Mouse (Mus musculus): ENCODE measurements around the gene Mttp.
A peak's percentile ranks its signal among the peaks of the same experiment; 100 is the strongest.

The Mttp gene

GRCm38 (mm10) chr3:138083073-138083637 lies 61.6 kb downstream of the Mttp start:
- DNase-seq (ENCODE audit: low spot score), result no peak

DNA sequence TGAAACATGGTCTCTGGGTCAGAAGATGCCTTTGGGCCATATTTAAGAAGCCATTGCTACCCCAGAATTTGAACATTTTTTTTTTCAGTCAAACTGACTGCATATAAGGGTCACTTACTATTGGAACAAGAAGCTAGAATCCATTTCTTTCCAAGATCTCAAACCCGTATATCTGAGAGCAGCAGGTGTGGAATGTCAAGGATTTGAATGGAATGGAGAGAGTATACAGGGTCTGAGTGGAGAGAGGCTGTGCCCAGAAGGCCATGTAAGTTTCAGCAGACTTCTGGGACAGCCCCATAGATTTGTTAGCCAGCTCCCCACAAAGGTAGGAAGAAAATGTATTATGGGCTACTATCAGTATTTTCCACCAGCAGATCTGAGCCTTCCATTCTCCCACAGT lies 66.1 kb downstream of the Mttp start:
- DNase-seq (ENCODE audit: low spot score), result no peak

GRCm38 (mm10) chr3:138077476-138078340 lies 67.1 kb downstream of the Mttp start:
- no peak for DNase-seq (ENCODE audit: low spot score)

DNA sequence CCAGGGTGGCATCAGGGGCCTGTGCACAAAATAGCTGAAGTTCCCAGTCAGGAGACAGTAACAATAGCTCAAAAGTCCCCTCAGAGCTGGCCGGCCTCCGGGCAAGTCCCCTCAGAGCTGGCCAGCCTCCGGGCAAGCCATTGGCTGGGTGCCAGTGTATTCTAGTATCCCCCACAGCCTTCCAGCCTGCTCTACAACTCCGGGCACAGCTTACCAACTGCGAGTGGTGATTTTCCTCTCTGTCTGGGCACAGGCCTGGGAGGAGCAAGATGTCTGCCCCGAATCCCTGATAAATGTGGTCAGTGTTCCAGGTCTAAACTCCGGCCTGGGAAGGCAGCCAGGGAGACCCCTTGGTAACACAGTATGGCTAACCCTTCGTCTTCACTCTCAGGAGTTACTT lies 69.6 kb downstream of the Mttp start:
- DNase-seq (ENCODE audit: low spot score), result no peak

DNA sequence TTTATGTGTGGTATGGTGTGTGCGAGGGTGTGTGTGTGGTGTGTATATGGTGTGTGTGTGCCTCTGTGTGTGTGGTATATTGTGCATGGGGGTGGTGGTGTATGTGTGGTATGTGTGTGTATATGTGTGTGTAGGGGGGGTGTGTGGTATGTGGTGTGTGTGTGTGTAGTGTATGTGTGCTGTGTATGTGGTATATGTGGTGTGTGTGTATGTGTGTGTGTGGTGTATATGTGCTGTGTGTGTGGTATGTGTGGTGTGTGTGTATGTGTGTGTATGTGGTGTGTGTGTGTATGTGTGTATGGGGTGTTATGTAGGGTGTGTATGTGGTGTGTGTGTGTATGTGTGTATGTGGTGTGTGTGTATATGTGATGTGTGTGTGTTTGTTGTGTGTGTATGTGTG lies 70.6 kb downstream of the Mttp start:
- DNase-seq (ENCODE audit: low spot score), result no peak

DNA sequence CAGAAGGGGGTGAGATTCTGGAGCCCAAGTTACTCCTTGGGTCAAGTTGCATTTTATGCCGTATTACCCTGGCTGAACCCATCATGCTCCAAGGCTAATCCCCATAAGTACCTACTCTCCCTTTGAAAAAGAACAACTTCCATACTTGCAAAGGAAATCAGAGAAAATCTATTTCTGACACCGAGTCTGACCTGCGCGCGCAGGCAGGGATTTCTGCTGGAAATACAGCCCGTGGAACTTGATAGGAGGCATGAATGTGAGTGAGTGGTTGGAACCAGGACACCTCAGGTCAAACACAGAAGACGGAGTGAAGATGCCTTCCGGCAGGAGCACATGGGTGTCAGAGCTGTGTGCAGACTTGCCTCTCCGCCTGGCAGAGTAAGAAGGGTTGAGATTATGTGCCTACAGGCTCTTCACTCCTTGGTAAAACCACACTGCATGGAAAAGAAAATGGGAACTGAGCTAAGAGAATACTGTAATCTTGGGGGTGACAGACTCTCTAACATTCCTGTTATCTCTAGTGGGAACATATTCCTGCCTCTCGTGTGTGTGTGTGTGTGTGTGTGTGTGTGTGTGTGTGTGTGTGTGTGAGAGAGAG lies 73.2 kb downstream of the Mttp start:
- no peak for DNase-seq (ENCODE audit: low spot score)

DNA sequence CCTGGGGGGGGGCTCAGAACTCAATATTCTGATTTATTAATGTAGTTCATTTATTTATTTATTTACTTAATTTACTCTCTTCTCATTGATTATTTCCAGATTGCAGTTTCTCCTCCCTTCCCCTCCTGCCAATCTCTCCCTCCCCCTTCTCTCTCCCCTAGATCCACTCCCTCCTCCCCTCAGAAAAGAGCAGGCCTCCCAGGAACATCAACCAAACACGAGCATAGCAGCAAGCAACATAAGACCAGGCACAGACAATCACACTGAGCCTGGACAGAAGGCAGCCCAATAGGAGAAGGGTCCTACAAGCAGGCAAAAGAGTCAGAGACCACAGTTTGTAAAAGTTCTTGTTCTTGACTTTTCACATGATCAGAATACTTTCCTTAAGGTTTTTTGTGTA lies 73.8 kb downstream of the Mttp start:
- no peak for DNase-seq (ENCODE audit: low spot score)

- DNase-seq (ENCODE audit: low spot score), result no peak
Measured at GRCm38 (mm10) chr3:138069756-138070511, 74.8 kb downstream of the Mttp start.

GRCm38 (mm10) chr3:138068103-138068502 lies 76.7 kb downstream of the Mttp start:
- no peak for DNase-seq (ENCODE audit: low spot score)

- DNase-seq (ENCODE audit: low spot score), result no peak
Measured at GRCm38 (mm10) chr3:138067288-138067687, 77.5 kb downstream of the Mttp start, which contains the start of gene Gm5105. TSS of gene Gm5105 (minus strand) at chr3:138067388.

DNA sequence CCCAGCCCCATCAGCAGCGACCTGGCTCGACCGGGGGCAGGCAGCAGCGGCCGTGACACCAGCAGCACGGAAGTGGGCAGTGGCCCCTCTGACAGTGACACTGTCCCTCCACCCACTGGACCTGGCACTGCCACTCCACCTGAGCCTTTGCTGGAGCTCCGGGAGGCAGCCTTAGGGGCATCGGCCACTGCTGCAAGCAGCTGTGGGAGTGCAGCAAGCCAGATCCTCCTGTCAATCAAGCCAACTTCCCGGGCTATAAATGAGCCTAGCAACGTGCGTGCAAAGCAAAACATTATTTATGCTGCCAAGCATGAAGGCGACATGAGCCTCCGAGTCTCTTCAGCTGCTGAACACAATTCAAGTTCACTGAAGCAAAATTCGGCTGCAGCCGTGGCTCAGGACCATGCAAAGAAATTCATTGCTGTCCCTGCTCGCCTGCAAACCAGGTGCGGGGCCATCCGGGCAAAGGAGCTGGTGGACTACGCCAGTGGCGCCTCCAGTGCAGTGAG lies 78.4 kb downstream of the Mttp start:
- DNase-seq (ENCODE audit: low spot score), result no peak

DNA sequence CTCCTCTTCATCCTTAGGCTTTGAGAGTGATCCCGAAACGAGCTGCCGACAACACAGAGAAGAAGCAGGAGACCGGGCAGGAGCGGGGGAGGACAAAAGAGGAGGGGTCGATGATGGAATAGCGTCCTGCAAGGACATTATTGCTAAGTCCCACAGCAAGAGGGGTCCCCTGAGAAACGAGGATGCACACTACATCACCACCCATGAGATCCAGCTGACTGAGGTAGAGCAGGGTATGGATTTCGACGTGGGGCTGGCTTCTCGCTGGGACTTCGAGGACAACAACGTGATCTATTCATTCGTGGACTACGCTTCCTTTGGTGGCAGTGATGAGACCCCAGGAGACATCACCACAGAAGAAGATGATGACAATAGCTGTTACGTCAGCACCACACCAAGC lies 78.8 kb downstream of the Mttp start:
- DNase-seq (ENCODE audit: low spot score), result no peak

DNA sequence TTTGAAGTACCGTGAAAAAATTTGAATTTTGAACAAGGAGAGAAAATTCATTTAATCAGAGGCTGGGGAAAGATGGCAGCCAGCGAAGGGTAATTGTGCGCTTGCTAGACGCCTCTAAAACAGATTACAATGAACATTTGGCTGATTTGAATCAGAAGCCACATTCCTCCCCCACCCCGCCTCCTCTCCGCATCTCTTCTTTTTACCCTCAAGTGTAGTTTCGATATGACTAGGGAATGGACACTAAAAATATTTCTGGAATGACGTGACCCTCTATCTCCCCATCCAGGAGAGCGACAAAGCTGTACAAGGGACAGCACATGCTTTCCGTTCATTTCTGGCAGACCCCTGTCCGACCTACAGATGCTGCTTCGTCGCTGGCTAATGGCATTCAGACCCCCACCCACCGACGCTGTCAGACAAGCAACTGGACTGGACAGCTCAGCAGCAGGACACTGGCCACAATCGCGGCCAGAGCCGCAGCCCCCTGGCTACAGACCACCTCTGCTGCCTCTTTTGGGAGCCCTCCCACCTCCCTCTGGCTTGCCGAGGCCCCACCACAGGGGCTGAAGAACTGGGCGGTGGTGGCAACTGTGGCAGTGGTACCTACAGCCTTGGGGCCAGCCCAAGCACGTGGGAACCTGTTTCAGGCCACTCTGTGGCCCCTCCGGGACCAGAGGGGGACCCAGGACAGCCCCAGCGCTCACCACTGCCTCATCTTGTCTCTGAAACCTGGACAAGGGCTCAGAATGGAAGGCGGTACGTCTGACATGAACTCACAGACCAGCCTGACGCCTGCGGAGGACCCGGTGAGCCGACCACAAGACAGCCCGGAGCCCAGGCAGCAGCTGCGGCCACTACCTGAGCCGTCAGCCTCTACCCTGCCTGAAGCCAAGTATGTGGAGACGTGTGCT lies 79.8 kb downstream of the Mttp start, which contains the start of gene 1110002E22Rik:
TSS of gene 1110002E22Rik (plus strand) at position 321 of the 914 bp plus-strand sequence.
- DNase-seq (ENCODE audit: low spot score), result no peak

DNA sequence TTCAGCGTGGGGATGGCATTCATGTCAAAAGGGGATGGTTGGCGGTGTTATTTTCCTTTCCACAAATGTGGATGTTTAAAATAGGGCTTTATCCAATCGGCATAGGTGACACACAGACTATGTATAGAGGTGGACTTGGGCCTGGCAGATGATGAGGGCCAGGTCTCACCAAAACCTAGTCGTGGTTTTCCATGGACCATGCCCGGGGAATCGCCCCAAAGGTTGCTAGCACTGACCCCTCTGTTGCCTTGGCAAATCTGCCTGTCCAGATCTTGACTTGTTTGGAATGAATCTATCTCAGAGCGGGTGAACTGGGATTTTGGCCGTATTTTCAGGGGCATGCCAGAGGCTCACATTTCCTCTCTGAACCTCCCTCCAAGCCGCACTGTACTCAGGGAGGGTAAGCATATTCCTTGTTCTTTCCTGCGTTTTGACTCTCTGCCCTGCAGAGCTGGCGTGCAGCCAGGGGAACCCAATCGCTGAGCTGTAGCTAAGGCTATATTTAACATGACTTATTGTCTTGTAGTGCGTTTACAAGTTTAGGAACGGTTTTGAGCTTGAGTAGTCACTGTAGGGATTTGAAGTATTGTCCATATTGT lies 80.9 kb downstream of the Mttp start:
- peak; percentile 58 for DNase-seq (ENCODE audit: low spot score)

DNA sequence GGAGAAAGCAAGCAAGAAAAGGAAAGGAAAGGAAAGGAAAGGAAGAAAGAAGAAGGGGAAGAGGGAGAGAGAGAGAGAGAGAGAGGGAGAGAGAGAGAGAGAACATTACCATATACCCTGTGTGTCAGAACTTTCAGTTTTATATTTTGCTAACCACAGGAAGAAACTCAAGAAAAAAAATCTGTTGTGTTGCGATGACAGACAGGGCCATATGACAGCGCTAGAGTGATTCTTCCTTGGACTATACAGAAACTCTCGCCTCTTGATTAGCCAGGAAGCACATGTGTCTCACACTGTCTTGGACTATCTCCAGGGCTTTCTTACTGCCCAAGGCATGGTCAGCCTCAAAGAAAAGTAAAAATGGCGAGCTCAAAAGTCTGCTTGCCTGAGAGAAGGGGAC lies 82.1 kb downstream of the Mttp start:
- no peak for DNase-seq (ENCODE audit: low spot score)

GRCm38 (mm10) chr3:138061205-138061911 lies 83.4 kb downstream of the Mttp start:
- DNase-seq (ENCODE audit: low spot score), result peak; percentile 49

DNA sequence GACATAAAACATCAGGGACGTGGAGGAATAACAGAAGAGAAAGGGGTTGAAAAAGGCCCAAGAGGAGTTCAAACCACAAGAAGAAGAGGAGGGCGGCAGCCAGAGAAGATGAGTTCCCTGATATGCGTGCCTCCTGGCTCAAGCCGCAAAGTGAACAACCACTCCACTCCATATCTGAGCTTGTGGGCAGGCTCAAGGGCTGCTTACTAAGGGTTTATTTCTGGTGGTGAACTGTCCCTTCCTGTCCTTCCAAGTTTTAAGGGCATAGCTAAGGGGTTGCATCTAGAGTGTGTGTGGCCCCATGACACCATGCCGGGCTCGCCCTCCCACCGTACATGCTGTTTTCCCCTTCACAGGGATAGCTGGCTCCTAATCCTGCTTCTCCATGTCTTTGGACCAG lies 84.3 kb downstream of the Mttp start:
- DNase-seq (ENCODE audit: low spot score), result no peak

GRCm38 (mm10) chr3:138058226-138058625 lies 86.5 kb downstream of the Mttp start:
- DNase-seq (ENCODE audit: low spot score), result no peak

GRCm38 (mm10) chr3:138056976-138057375 lies 87.8 kb downstream of the Mttp start:
- DNase-seq (ENCODE audit: low spot score), result no peak

DNA sequence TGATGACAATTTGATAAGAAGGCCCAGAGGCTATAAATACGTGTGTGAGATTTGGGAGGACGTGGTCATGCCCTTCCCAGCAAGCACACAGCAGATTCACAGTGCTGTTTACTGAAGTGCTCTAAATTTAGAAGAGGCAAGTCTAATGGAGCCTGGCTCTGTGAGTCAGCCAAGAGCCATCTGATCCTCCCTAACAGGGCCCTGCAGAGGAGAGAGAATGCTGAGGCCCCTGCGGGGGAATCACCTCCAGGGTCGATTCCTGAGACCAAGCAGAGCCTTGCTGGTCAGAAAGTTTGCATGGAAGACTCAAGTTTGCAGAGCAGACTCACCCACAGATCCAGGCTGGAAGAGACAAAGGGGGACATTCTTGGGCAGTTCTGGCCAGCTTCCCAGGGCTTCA lies 90.8 kb downstream of the Mttp start:
- peak; percentile 25 for DNase-seq (ENCODE audit: low spot score)

All from urinary bladder, postnatal 14 days (tissue).